Mouse (Mus musculus) kidney, embryonic 14.5 days (tissue): ENCODE measurements at regions not wholly inside any gene's neighbourhood (a gene's known extent, or its start where the extent isn't known, plus 50 kb on each side); places are given as distances from the start of the nearest gene placed in this dataset.

Source experiments
- ATAC-seq: fragments of 200-750 bp; cut with Nextera tagmentation; 2 replicates; pipeline ENCODE4 v1.8.0; 2017; ENCODE audit warnings: moderate number of reproducible peaks, mild to moderate bottlenecking, moderate TSS enrichment, moderate library complexity; ENCODE audit not compliant: low FRiP score, low TSS enrichment
- H3K27ac ChIP-seq: fragments of 300-500 bp; sonication (generic); 2 replicates; pipeline ENCODE4 v1.5.1; 2014; ENCODE audit warnings: low read depth, mild to moderate bottlenecking, low read length, moderate library complexity, mixed read lengths
- H3K27me3 ChIP-seq: fragments of 300-500 bp; sonication (generic); 2 replicates; pipeline ENCODE4 v1.6.1; 2014; ENCODE audit warnings: mild to moderate bottlenecking, low read length; ENCODE audit not compliant: control insufficient read depth, insufficient read depth
- H3K36me3 ChIP-seq: fragments of 300-500 bp; sonication (generic); 2 replicates; pipeline ENCODE4 v1.6.1; 2014; ENCODE audit warnings: low read length, mixed read lengths; ENCODE audit not compliant: control insufficient read depth, insufficient read depth
- H3K4me1 ChIP-seq: fragments of 300-500 bp; sonication (generic); 2 replicates; pipeline ENCODE4 v1.6.1; 2014; ENCODE audit warnings: low read length, mixed read lengths; ENCODE audit not compliant: control insufficient read depth, insufficient read depth
- H3K4me2 ChIP-seq: fragments of 300-500 bp; sonication (generic); replicated peaks from 2 replicates; pipeline ENCODE4 v1.6.1; 2014; ENCODE audit warnings: low read depth, mild to moderate bottlenecking, low read length
- H3K4me3 ChIP-seq: fragments of 300-500 bp; sonication (generic); 2 replicates; pipeline ENCODE4 v1.5.1; 2014; ENCODE audit warnings: mild to moderate bottlenecking, low read length
- H3K9ac ChIP-seq: fragments of 300-500 bp; sonication (generic); 2 replicates; pipeline ENCODE4 v1.6.1; 2014; ENCODE audit warnings: low read depth, mild to moderate bottlenecking, low read length, moderate library complexity
- H3K9me3 ChIP-seq: fragments of 300-500 bp; sonication (generic); 2 replicates; pipeline ENCODE4 v1.6.1; 2016; ENCODE audit warnings: low read length; ENCODE audit not compliant: control insufficient read depth
- WGBS: fragments of 180-500 bp; shearing (Covaris S2); extraction: QIAGEN DNeasy Blood & Tissue Kit; methylation state at CpG from one replicate; pipeline ENCODE4 v1.1.7; 2014; 5-methylcytosine and 5-hydroxymethylcytosine counted together

- no peak overlapping the region for H3K27ac ChIP-seq
- no peak overlapping the region for H3K4me2 ChIP-seq
- no peaks in the 10 kb centered on the region for H3K4me1 ChIP-seq
- no peak overlapping the region for H3K4me3 ChIP-seq
- no peaks in the 10 kb centered on the region for H3K27me3 ChIP-seq
- no peak overlapping the region for H3K9ac ChIP-seq
- WGBS: 35% methylated on average over 2 of the region's 2 CpGs
- no peaks in the 10 kb centered on the region for H3K9me3 ChIP-seq
- peak; percentile 49; the same call in 1 of the 2 replicates for ATAC-seq
- no peaks in the 10 kb centered on the region for H3K36me3 ChIP-seq
Observed at GRCm38 (mm10) chr12:45745697-45746096, 671.2 kb upstream of the Stxbp6 start.

GRCm38 (mm10) chr12:45744619-45745018 is 670.1 kb upstream of the Stxbp6 start:
- Histone ChIP-seq H3K4me2 (no peak overlapping the region), H3K27ac (no peak overlapping the region), H3K27me3 (no peaks in the 10 kb centered on the region), H3K4me3 (no peak overlapping the region), H3K4me1 (no peaks in the 10 kb centered on the region), H3K36me3 (no peaks in the 10 kb centered on the region), H3K9ac (no peak overlapping the region), H3K9me3 (no peaks in the 10 kb centered on the region)
- WGBS: 88% methylated on average over 2 of the region's 2 CpGs
- no peak for ATAC-seq

- Histone ChIP-seq H3K9me3 (no peaks in the 10 kb centered on the region), H3K27ac (no peak overlapping the region), H3K4me2 (no peak overlapping the region), H3K9ac (no peak overlapping the region), H3K4me1 (0 out of 2 replicates have a peak, but pooled peaks cover 5% of the 10 kb centered on the region), H3K36me3 (no peaks in the 10 kb centered on the region), H3K4me3 (no peak overlapping the region), H3K27me3 (no peaks in the 10 kb centered on the region)
- 25% methylated on average over 4 of the region's 4 CpGs for WGBS
- peak; percentile 39; the same call in 1 of the 2 replicates for ATAC-seq
Observed at GRCm38 (mm10) chr12:45733661-45734060, 659.2 kb upstream of the Stxbp6 start.

- WGBS: 42% methylated on average over 5 of the region's 5 CpGs
- no peak overlapping the region for H3K4me2 ChIP-seq
- no peak overlapping the region for H3K4me3 ChIP-seq
- H3K9ac ChIP-seq: no peak overlapping the region
- no peaks in the 10 kb centered on the region for H3K9me3 ChIP-seq
- no peak overlapping the region for H3K27ac ChIP-seq
- peak; percentile 84; the same call in 1 of the 2 replicates for ATAC-seq
- H3K36me3 ChIP-seq: no peaks in the 10 kb centered on the region
- H3K4me1 ChIP-seq: no peaks in the 10 kb centered on the region
- H3K27me3 ChIP-seq: no peaks in the 10 kb centered on the region
Observed at GRCm38 (mm10) chr12:45724565-45725370, 650.3 kb upstream of the Stxbp6 start.

- H3K36me3 ChIP-seq: no peaks in the 10 kb centered on the region
- no peak overlapping the region for H3K4me3 ChIP-seq
- no peak overlapping the region for H3K27ac ChIP-seq
- no peaks in the 10 kb centered on the region for H3K27me3 ChIP-seq
- no peak overlapping the region for H3K9ac ChIP-seq
- H3K4me2 ChIP-seq: no peak overlapping the region
- no peaks in the 10 kb centered on the region for H3K4me1 ChIP-seq
- ATAC-seq: no peak
- no peaks in the 10 kb centered on the region for H3K9me3 ChIP-seq
Observed at GRCm38 (mm10) chr12:45711351-45711750, 636.8 kb upstream of the Stxbp6 start.

- H3K9ac ChIP-seq: no peak overlapping the region
- H3K9me3 ChIP-seq: no peaks in the 10 kb centered on the region
- H3K4me2 ChIP-seq: no peak overlapping the region
- WGBS: 79% methylated on average over 1 of the region's 1 CpGs
- no peak overlapping the region for H3K27ac ChIP-seq
- H3K4me3 ChIP-seq: no peak overlapping the region
- H3K27me3 ChIP-seq: no peaks in the 10 kb centered on the region
- no peaks in the 10 kb centered on the region for H3K4me1 ChIP-seq
- no peaks in the 10 kb centered on the region for H3K36me3 ChIP-seq
- no peak for ATAC-seq
Observed at GRCm38 (mm10) chr12:45710766-45711165, 636.3 kb upstream of the Stxbp6 start.

- 61% methylated on average over 1 of the region's 1 CpGs for WGBS
- H3K9me3 ChIP-seq: no peaks in the 10 kb centered on the region
- no peaks in the 10 kb centered on the region for H3K27me3 ChIP-seq
- no peak overlapping the region for H3K9ac ChIP-seq
- no peaks in the 10 kb centered on the region for H3K36me3 ChIP-seq
- ATAC-seq: no peak
- H3K4me1 ChIP-seq: no peaks in the 10 kb centered on the region
- no peak overlapping the region for H3K27ac ChIP-seq
- no peak overlapping the region for H3K4me2 ChIP-seq
- no peak overlapping the region for H3K4me3 ChIP-seq
Observed at GRCm38 (mm10) chr12:45689291-45689690, 614.8 kb upstream of the Stxbp6 start.

GRCm38 (mm10) chr12:45686765-45687164 is 612.3 kb upstream of the Stxbp6 start:
- Histone ChIP-seq H3K9ac (no peak overlapping the region), H3K4me2 (no peak overlapping the region), H3K27me3 (no peaks in the 10 kb centered on the region), H3K36me3 (no peaks in the 10 kb centered on the region), H3K4me1 (no peaks in the 10 kb centered on the region), H3K9me3 (no peaks in the 10 kb centered on the region), H3K4me3 (no peak overlapping the region), H3K27ac (no peak overlapping the region)
- ATAC-seq: no peak

- H3K9ac ChIP-seq: no peak overlapping the region
- no peaks in the 10 kb centered on the region for H3K36me3 ChIP-seq
- no peaks in the 10 kb centered on the region for H3K27me3 ChIP-seq
- H3K4me1 ChIP-seq: peaks cover 6% of the 10 kb centered on the region; the same call in 1 of the 2 replicates
- 44% methylated on average over 3 of the region's 3 CpGs for WGBS
- H3K4me3 ChIP-seq: no peak overlapping the region
- H3K4me2 ChIP-seq: no peak overlapping the region
- ATAC-seq: no peak
- H3K27ac ChIP-seq: no peak overlapping the region; the same call in 1 of the 2 replicates
- H3K9me3 ChIP-seq: no peaks in the 10 kb centered on the region
Observed at GRCm38 (mm10) chr12:45672361-45672760, 597.9 kb upstream of the Stxbp6 start.
